Mouse (Mus musculus) lung, postnatal 25 days (tissue): ENCODE data around the gene Acot3.

Source experiments
- DNase-seq: peaks from one replicate; pipeline ENCODE4 v3.0.0; 2022; ENCODE audit warnings: low spot score

Gene Acot3

GRCm38 (mm10) chr12:84101493-84101845 is 49.5 kb downstream of the Acot3 start:
- no peak for DNase-seq

GRCm38 (mm10) chr12:84107012-84107411 is 55.1 kb downstream of the Acot3 start:
- no peak for DNase-seq

DNA sequence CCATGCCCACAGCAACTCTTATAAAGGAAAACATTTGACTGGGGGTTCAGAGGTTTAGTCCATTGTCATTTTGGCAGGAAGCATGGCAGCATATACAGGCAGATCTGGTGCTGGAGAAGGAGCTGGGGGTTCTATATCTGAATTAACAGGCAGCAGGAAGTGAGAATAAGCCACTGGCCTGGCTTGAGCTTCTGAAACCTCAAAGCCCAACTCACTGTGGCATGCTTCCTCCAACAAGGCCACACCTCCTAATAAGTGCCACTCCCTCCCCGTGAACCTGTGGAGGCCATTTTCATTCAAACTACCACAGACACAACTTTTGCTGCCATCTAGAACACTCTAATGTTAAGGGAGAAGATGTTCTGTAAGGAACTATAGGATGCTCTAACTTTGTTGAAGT is 55.7 kb downstream of the Acot3 start:
- DNase-seq, result no peak

DNA sequence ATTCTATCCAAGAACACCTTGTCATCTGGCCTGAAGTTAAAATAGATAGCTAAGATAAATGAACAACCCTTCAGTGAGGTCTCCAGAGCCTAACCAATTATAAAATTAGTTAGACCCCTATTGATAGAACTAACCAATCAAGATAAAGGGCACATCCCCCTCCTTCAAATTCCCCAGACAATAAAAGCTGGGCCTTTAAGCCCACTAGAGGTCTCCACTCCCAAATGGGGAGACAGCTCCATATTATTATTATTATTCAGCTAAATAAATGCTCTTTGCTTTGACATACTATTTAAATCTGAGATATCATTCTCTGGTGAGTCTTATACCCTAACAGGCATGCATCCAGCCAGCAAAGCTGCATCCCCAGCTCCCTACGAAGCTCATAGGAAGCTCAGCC is 58.0 kb downstream of the Acot3 start:
- no peak for DNase-seq
